Mouse (Mus musculus) MEL (cell line): ENCODE data around the gene Znhit1. TPM values are rescaled to one million over a fixed set of nuclear protein-coding genes. Genes with fewer than 3 reads are reported as not detected.
"Not testable (repeated sequence)": the region's sequence is repeated elsewhere in the genome, so short reads cannot be mapped to it uniquely, and the experiment has no call there.

Experiments used
- DNase-seq: peaks from one replicate; pipeline ENCODE4 v3.0.0; 2011; ENCODE audit warnings: low read depth, low spot score
- H3K27ac ChIP-seq: 2 replicates; pipeline ENCODE4 v1.5.1; 2012; ENCODE audit warnings: low read depth, mild to moderate bottlenecking, control low read depth, low read length, moderate library complexity; ENCODE audit not compliant: control insufficient read depth
- H3K27me3 ChIP-seq, 2 experiments: fragments of 150-350 bp in 1 of 2; sonication (generic) in 1 of 2; 2 replicates each; pipeline ENCODE4 v1.6.1; 2012; ENCODE audit warnings: low read length in 2 of 2, mild to moderate bottlenecking in 2 of 2, improper control_type of control experiment in 1 of 2, moderate library complexity in 1 of 2; ENCODE audit not compliant: insufficient read depth in 2 of 2, control insufficient read depth in 1 of 2
- H3K36me3 ChIP-seq, 2 experiments: 2 replicates each; pipeline ENCODE4 v1.6.1; 2012 to 2014; ENCODE audit warnings: low read length in 2 of 2, improper control_type of control experiment in 1 of 2, inconsistent platforms in 1 of 2, mild to moderate bottlenecking in 1 of 2; ENCODE audit not compliant: insufficient read depth in 2 of 2, control insufficient read depth in 1 of 2
- H3K4me1 ChIP-seq, 2 experiments: fragments of 150-350 bp in 1 of 2; sonication (generic) in 1 of 2; 2 replicates each; pipeline ENCODE4 v1.6.1; 2012; ENCODE audit warnings: low read length in 2 of 2, improper control_type of control experiment in 1 of 2, mild to moderate bottlenecking in 1 of 2; ENCODE audit not compliant: insufficient read depth in 2 of 2, control insufficient read depth in 1 of 2
- H3K4me3 ChIP-seq, 2 experiments: fragments of 150-350 bp in 1 of 2; sonication (generic) in 1 of 2; 2 replicates each; pipeline ENCODE4 v1.5.1; 2012; ENCODE audit warnings: low read depth in 2 of 2, low read length in 2 of 2, mild to moderate bottlenecking in 2 of 2, moderate library complexity in 2 of 2, control low read depth in 1 of 2, improper control_type of control experiment in 1 of 2; ENCODE audit not compliant: control insufficient read depth in 1 of 2, insufficient read depth in 1 of 2
- H3K79me2 ChIP-seq: 2 replicates; pipeline ENCODE4 v1.6.1; 2012; ENCODE audit warnings: mild to moderate bottlenecking, low read length, moderate library complexity; ENCODE audit not compliant: control insufficient read depth, poor library complexity, insufficient read depth
- H3K9ac ChIP-seq: 2 replicates; pipeline ENCODE4 v1.6.1; 2012; ENCODE audit warnings: low read depth, mild to moderate bottlenecking, control low read depth, low read length, moderate library complexity; ENCODE audit not compliant: control insufficient read depth, poor library complexity, severe bottlenecking
- H3K9me3 ChIP-seq: fragments of 150-350 bp; sonication (generic); replicated peaks from 2 replicates; pipeline ENCODE4 v1.6.1; 2012; ENCODE audit warnings: mild to moderate bottlenecking, low read length, improper control_type of control experiment, moderate library complexity; ENCODE audit not compliant: insufficient read depth
- BHLHE40 ChIP-seq: IDR thresholded peaks from 2 replicates; pipeline ENCODE4 v1.6.1; 2012; ENCODE audit warnings: low read depth, mild to moderate bottlenecking, inconsistent platforms, low read length, improper control_type of control experiment, borderline replicate concordance
- CTCF ChIP-seq, 3 experiments: IDR thresholded peaks in 2 of 3; conservative IDR thresholded peaks in 1 of 3; 2 replicates each; pipeline ENCODE4 v1.5.1; 2011 to 2012; ENCODE audit warnings: low read length in 3 of 3, low read depth in 2 of 3, mild to moderate bottlenecking in 2 of 3, improper control_type of control experiment in 1 of 3, inconsistent platforms in 1 of 3, mixed read lengths in 1 of 3, moderate library complexity in 1 of 3; ENCODE audit not compliant: control insufficient read depth in 1 of 3, insufficient read depth in 1 of 3, poor library complexity in 1 of 3, severe bottlenecking in 1 of 3
- EP300 ChIP-seq, 2 experiments: IDR thresholded peaks; 2 replicates each; pipeline ENCODE4 v1.6.1; 2011; ENCODE audit warnings: improper control_type of control experiment in 2 of 2, low read length in 2 of 2, low read depth in 1 of 2, mild to moderate bottlenecking in 1 of 2
- ETS1 ChIP-seq: IDR thresholded peaks from 2 replicates; pipeline ENCODE4 v1.6.1; 2012; ENCODE audit warnings: low read depth, mild to moderate bottlenecking, inconsistent platforms, low read length, improper control_type of control experiment, moderate library complexity
- GATA1 ChIP-seq: IDR thresholded peaks from 2 replicates; pipeline ENCODE4 v1.6.1; 2011; ENCODE audit warnings: low read depth, low read length, improper control_type of control experiment
- HCFC1 ChIP-seq: IDR thresholded peaks from 2 replicates; pipeline ENCODE4 v1.6.1; 2012; ENCODE audit warnings: low read depth, mild to moderate bottlenecking, inconsistent platforms, low read length, improper control_type of control experiment, moderate library complexity
- KAT2A ChIP-seq: conservative IDR thresholded peaks from 2 replicates; pipeline ENCODE4 v1.6.1; 2012; ENCODE audit warnings: low read depth, low read length, improper control_type of control experiment, inconsistent platforms
- MAFK ChIP-seq: IDR thresholded peaks from 2 replicates; pipeline ENCODE4 v1.6.1; 2011; ENCODE audit warnings: low read depth, mild to moderate bottlenecking, low read length, improper control_type of control experiment, borderline replicate concordance
- MAX ChIP-seq: IDR thresholded peaks from 2 replicates; pipeline ENCODE4 v1.6.1; 2011; ENCODE audit warnings: low read length, improper control_type of control experiment
- MAZ ChIP-seq: IDR thresholded peaks from 2 replicates; pipeline ENCODE4 v1.6.1; 2012; ENCODE audit warnings: low read depth, mild to moderate bottlenecking, inconsistent platforms, low read length, improper control_type of control experiment
- MXI1 ChIP-seq: IDR thresholded peaks from 2 replicates; pipeline ENCODE4 v1.6.1; 2011; ENCODE audit warnings: mild to moderate bottlenecking, low read depth, low read length, improper control_type of control experiment
- NELFE ChIP-seq: IDR thresholded peaks from 2 replicates; pipeline ENCODE4 v1.6.1; 2011; ENCODE audit warnings: low read depth, low read length, improper control_type of control experiment
- NRF1 ChIP-seq: IDR thresholded peaks from 2 replicates; pipeline ENCODE4 v1.6.1; 2014; ENCODE audit warnings: low read depth, mild to moderate bottlenecking, inconsistent platforms, low read length, improper control_type of control experiment, moderate library complexity; ENCODE audit not compliant: poor library complexity, insufficient read depth, severe bottlenecking
- POLR2A ChIP-seq, 2 experiments: IDR thresholded peaks; 2 replicates each; pipeline ENCODE4 v1.6.1; 2011 to 2012; ENCODE audit warnings: low read length in 2 of 2, mild to moderate bottlenecking in 2 of 2, control low read depth in 1 of 2, improper control_type of control experiment in 1 of 2, low read depth in 1 of 2, moderate library complexity in 1 of 2; ENCODE audit not compliant: control insufficient read depth in 1 of 2, insufficient read depth in 1 of 2, poor library complexity in 1 of 2
- RCOR1 ChIP-seq: IDR thresholded peaks from 2 replicates; pipeline ENCODE4 v1.6.1; 2012; ENCODE audit warnings: low read depth, mild to moderate bottlenecking, inconsistent platforms, low read length, improper control_type of control experiment
- SIN3A ChIP-seq: IDR thresholded peaks from 2 replicates; pipeline ENCODE4 v1.6.1; 2012; ENCODE audit warnings: low read length, improper control_type of control experiment, inconsistent platforms
- SMC3 ChIP-seq: IDR thresholded peaks from 2 replicates; pipeline ENCODE4 v1.6.1; 2011; ENCODE audit warnings: low read depth, low read length, improper control_type of control experiment
- TAL1 ChIP-seq: IDR thresholded peaks from 2 replicates; pipeline ENCODE4 v1.6.1; 2012; ENCODE audit warnings: mild to moderate bottlenecking, inconsistent platforms, low read length, moderate library complexity, mixed read lengths
- TBP ChIP-seq: IDR thresholded peaks from 2 replicates; pipeline ENCODE4 v1.8.0; 2011; ENCODE audit warnings: low read depth, low read length, improper control_type of control experiment
- TCF12 ChIP-seq: IDR thresholded peaks from 2 replicates; pipeline ENCODE4 v1.6.1; 2014; ENCODE audit warnings: low read depth, mild to moderate bottlenecking, inconsistent platforms, low read length, improper control_type of control experiment, moderate library complexity
- ZKSCAN1 ChIP-seq: IDR thresholded peaks from 2 replicates; pipeline ENCODE4 v1.6.1; 2012; ENCODE audit warnings: low read depth, mild to moderate bottlenecking, inconsistent platforms, low read length, improper control_type of control experiment, moderate library complexity
- ZMIZ1 ChIP-seq: IDR thresholded peaks from 2 replicates; pipeline ENCODE4 v1.6.1; 2012; ENCODE audit warnings: low read depth, mild to moderate bottlenecking, inconsistent platforms, low read length, improper control_type of control experiment, moderate library complexity
- polyA plus RNA-seq, 2 experiments: library from polyadenylated mRNA; stranded (reverse) in 1 of 2; unstranded in 1 of 2; fragments of >175 nt in 1 of 2; fragments of >200 nt in 1 of 2; gene quantifications; 2 replicates each; pipeline versions ENCODE4 v1.2.1 to v1.2.4; 2012; ENCODE audit warnings: low replicate concordance in 2 of 2, low read depth in 1 of 2; ENCODE audit not compliant: insufficient read length in 2 of 2, insufficient read depth in 1 of 2, missing spikeins in 1 of 2
- total RNA-seq: library from RNA; depleted of rRNA; stranded (reverse); fragments of 300-350 nt; gene quantifications from 2 replicates; pipeline ENCODE4 v1.2.3, GENCODE M21; 2012

Gene Znhit1
- total and polyA plus RNA-seq, 3 experiments = 56.6 to 123 TPM; not detected in 1

GRCm38 (mm10) chr5:136952153-136952552 is 35.7 kb downstream of the Znhit1 start:
- Histone ChIP-seq H3K36me3 (peaks cover 0 to 14% of the 10 kb centered on the region in 2 experiments; a peak in 2 of 4 replicates), H3K27ac (peak overlapping the region; percentile 23), H3K9ac (0 out of 2 replicates have a peak overlapping the region, but pooled peaks have one; percentile 63), H3K4me1 (peaks cover 0 to 19% of the 10 kb centered on the region in 2 experiments; a peak in 2 of 4 replicates), H3K9me3 (no peaks in the 10 kb centered on the region), H3K27me3 (no peaks in the 10 kb centered on the region), H3K79me2 (peaks cover 25% of the 10 kb centered on the region), H3K4me3 (peak overlapping the region; percentile 60 to 72)
- TF ChIP-seq CTCF (IDR thresholded peaks at IDR 0.05 in 2 of 3, conservative IDR thresholded peaks at IDR 0.05 in 1 of 3; ENCODE audit: control insufficient read depth in 1 of 3, insufficient read depth in 1 of 3, low read depth in 2 of 3, low read length in 3 of 3, poor library complexity in 1 of 3, severe bottlenecking in 1 of 3) = no peak
- no peak for TF ChIP-seq ZKSCAN1
- peak; percentile 64 for TF ChIP-seq GATA1
- TF ChIP-seq TCF12 = peak; percentile 77
- 0 out of 2 replicates have a peak, but pooled peaks have one; percentile 21 for TF ChIP-seq MAFK
- no peak for TF ChIP-seq ZMIZ1
- no peak for TF ChIP-seq HCFC1
- peak; percentile 61; the same call in 1 of the 2 replicates for TF ChIP-seq RCOR1
- no peak for TF ChIP-seq MXI1
- peak; percentile 32 to 59; a peak in 2 of 4 replicates for TF ChIP-seq EP300 (IDR thresholded peaks at IDR 0.05; ENCODE audit: low read depth in 1 of 2, low read length in 2 of 2)
- TF ChIP-seq NELFE = no peak
- TF ChIP-seq TAL1 = peak; percentile 27; the same call in 1 of the 2 replicates
- DNase-seq = peak; percentile 55

- H3K79me2 ChIP-seq = peaks cover 17% of the 10 kb centered on the region
- no peak for TF ChIP-seq SIN3A
- TF ChIP-seq KAT2A = no peak
- no peak for TF ChIP-seq ETS1
- TF ChIP-seq BHLHE40 = no peak
- no peak for TF ChIP-seq MAZ
- no peak for TF ChIP-seq NRF1
- TF ChIP-seq ZKSCAN1 = no peak
- TF ChIP-seq HCFC1 = no peak
- no peak for TF ChIP-seq TBP
- no peak for TF ChIP-seq POLR2A (IDR thresholded peaks at IDR 0.05; ENCODE audit: control insufficient read depth in 1 of 2, insufficient read depth in 1 of 2, low read depth in 1 of 2, low read length in 2 of 2, poor library complexity in 1 of 2)
- no peak for TF ChIP-seq MAX
- TF ChIP-seq RCOR1 = no peak
- no peak for TF ChIP-seq SMC3
- TF ChIP-seq, all 39 proteins: peak for 0
- Histone ChIP-seq H3K36me3 (peaks cover 0 to 14% of the 10 kb centered on the region in 2 experiments; a peak in 2 of 4 replicates), H3K9ac (no peak overlapping the region), H3K27me3 (no peaks in the 10 kb centered on the region), H3K27ac (no peak overlapping the region), H3K4me1 (peaks cover 0 to 15% of the 10 kb centered on the region in 2 experiments; a peak in 2 of 4 replicates), H3K4me3 (no peak overlapping the region), H3K9me3 (no peaks in the 10 kb centered on the region)
- no peak for DNase-seq
These were observed 37.3 kb downstream of the Znhit1 start for GRCm38 (mm10) chr5:136950521-136950920.

- DNase-seq, H3K4me3 ChIP-seq, H3K9me3 ChIP-seq, H3K27me3 ChIP-seq, H3K27ac ChIP-seq, H3K9ac ChIP-seq: not testable (repeated sequence)
- peaks cover 13% of the 10 kb centered on the region for H3K79me2 ChIP-seq
- peaks cover 0 to 11% of the 10 kb centered on the region in 2 experiments; a peak in 2 of 4 replicates for H3K36me3 ChIP-seq
- H3K4me1 ChIP-seq = peaks cover 0 to 13% of the 10 kb centered on the region in 2 experiments; a peak in 2 of 4 replicates
These were observed 38.1 kb downstream of the Znhit1 start for GRCm38 (mm10) chr5:136949551-136950336.
